Mouse (Mus musculus): ENCODE data around the gene Dlgap1.

DNA sequence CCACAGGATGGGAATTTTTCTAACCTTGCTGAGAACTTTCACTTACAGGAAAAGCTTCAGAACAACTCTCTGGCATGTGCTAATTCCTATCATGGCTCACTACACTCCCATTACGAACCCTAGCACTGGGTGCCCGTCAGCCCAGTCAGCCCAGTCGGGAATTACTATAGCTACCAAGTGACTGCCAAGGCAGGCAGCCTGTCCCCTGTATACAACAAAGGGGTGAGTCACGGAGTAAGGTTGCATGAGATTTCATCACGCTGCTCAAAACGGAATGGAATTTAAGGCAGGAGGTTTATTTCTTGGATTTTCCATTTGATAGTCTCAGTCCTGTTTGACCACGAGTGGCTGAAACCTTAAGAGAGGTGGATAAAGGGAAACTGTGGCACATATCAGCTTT is 867.9 kb downstream of the Dlgap1 start:
- TF ChIP-seq CTCF (IDR thresholded peaks at IDR 0.05; ENCODE audit: low read depth) (no peak), EP300 (IDR thresholded peaks at IDR 0.05; ENCODE audit: low read depth) (no peak)
